Mouse (Mus musculus) midbrain, embryonic 11.5 days (tissue): ENCODE results near the gene Unc5c. TPM values are rescaled to one million over a fixed set of nuclear protein-coding genes. Genes with fewer than 3 reads are reported as not detected.

Experiments
- ATAC-seq: fragments of 200-750 bp; cut with Nextera tagmentation; 2 replicates; pipeline ENCODE4 v1.8.0; 2017; ENCODE audit warnings: moderate TSS enrichment, moderate library complexity; ENCODE audit not compliant: low FRiP score
- DNase-seq: peaks from one replicate; pipeline ENCODE4 v3.0.0; 2015; ENCODE audit warnings: low spot score; ENCODE audit errors: missing footprints
- H3K27ac ChIP-seq: fragments of 300-500 bp; sonication (generic); 2 replicates; pipeline ENCODE4 v1.5.1; 2014; ENCODE audit warnings: low read depth, low read length
- H3K27me3 ChIP-seq: fragments of 300-500 bp; sonication (generic); 2 replicates; pipeline ENCODE4 v1.6.1; 2014; ENCODE audit warnings: mild to moderate bottlenecking, low read length, moderate library complexity, mixed read lengths; ENCODE audit not compliant: control insufficient read depth, insufficient read depth
- H3K36me3 ChIP-seq: fragments of 300-500 bp; sonication (generic); 2 replicates; pipeline ENCODE4 v1.6.1; 2014; ENCODE audit warnings: mild to moderate bottlenecking, low read length, moderate library complexity, mixed read lengths; ENCODE audit not compliant: control insufficient read depth, insufficient read depth
- H3K4me1 ChIP-seq: fragments of 300-500 bp; sonication (generic); 2 replicates; pipeline ENCODE4 v1.6.1; 2014; ENCODE audit warnings: low read length; ENCODE audit not compliant: control insufficient read depth, insufficient read depth
- H3K4me2 ChIP-seq: fragments of 300-500 bp; sonication (generic); 2 replicates; pipeline ENCODE4 v1.6.1; 2014; ENCODE audit warnings: mild to moderate bottlenecking, moderate library complexity
- H3K4me3 ChIP-seq: fragments of 300-500 bp; sonication (generic); 2 replicates; pipeline ENCODE4 v1.5.1; 2014; ENCODE audit warnings: low read depth, low read length
- H3K9ac ChIP-seq: fragments of 300-500 bp; sonication (generic); 2 replicates; pipeline ENCODE4 v1.6.1; 2014; ENCODE audit warnings: low read length
- H3K9me3 ChIP-seq: fragments of 300-500 bp; sonication (generic); 2 replicates; pipeline ENCODE4 v1.6.1; 2016; ENCODE audit warnings: low read length; ENCODE audit not compliant: control insufficient read depth
- WGBS: fragments of 180-500 bp; shearing (Covaris S2); extraction: QIAGEN DNeasy Blood & Tissue Kit; methylation state at CpG from one replicate; pipeline ENCODE4 v1.1.7; 2014; 5-methylcytosine and 5-hydroxymethylcytosine counted together
- polyA plus RNA-seq: library from polyadenylated mRNA; unstranded; fragments of >200 nt; fragmentation: Nextera tagmentation; extraction: Ambion mirVana; gene quantifications from 2 replicates; pipeline ENCODE4 v1.2.1, GENCODE M21; 2014

Gene Unc5c
- polyA plus RNA-seq, 1 experiment from 2014 or later = 8.2 TPM

GRCm38 (mm10) chr3:141814776-141815175 lies 349.8 kb downstream of the Unc5c start:
- Histone ChIP-seq H3K4me1 (peaks cover 21% of the 10 kb centered on the region), H3K9me3 (no peaks in the 10 kb centered on the region), H3K27ac (no peak overlapping the region), H3K4me3 (no peak overlapping the region), H3K4me2 (no peak overlapping the region), H3K9ac (no peak overlapping the region), H3K27me3 (no peaks in the 10 kb centered on the region; the same call in 1 of the 2 replicates), H3K36me3 (no peaks in the 10 kb centered on the region)
- 50% methylated on average over 1 of the region's 1 CpGs for WGBS
- ATAC-seq (no peak), DNase-seq (no peak)

GRCm38 (mm10) chr3:141818615-141819312 lies 353.7 kb downstream of the Unc5c start:
- ATAC-seq (peak; percentile 82), DNase-seq (peak; percentile 91)
- peak overlapping the region; percentile 72 for H3K27ac ChIP-seq
- H3K36me3 ChIP-seq = no peaks in the 10 kb centered on the region
- peak overlapping the region; percentile 47; the same call in 1 of the 2 replicates for H3K9ac ChIP-seq
- no peaks in the 10 kb centered on the region; the same call in 1 of the 2 replicates for H3K27me3 ChIP-seq
- H3K4me2 ChIP-seq = peak overlapping the region; percentile 28
- no peaks in the 10 kb centered on the region for H3K9me3 ChIP-seq
- WGBS = 12% methylated on average over 3 of the region's 3 CpGs
- H3K4me3 ChIP-seq = peak overlapping the region; percentile 11; the same call in 1 of the 2 replicates
- peaks cover 17% of the 10 kb centered on the region for H3K4me1 ChIP-seq

- WGBS = 3% methylated on average over 13 of the region's 13 CpGs
- no peaks in the 10 kb centered on the region; the same call in 1 of the 2 replicates for H3K27me3 ChIP-seq
- peak overlapping the region; percentile 47; the same call in 1 of the 2 replicates for H3K9ac ChIP-seq
- H3K27ac ChIP-seq = peak overlapping the region; percentile 72
- peak overlapping the region; percentile 28 for H3K4me2 ChIP-seq
- DNase-seq (peak; percentile 96), ATAC-seq (peak; percentile 96)
- peak overlapping the region; percentile 11; the same call in 1 of the 2 replicates for H3K4me3 ChIP-seq
- H3K36me3 ChIP-seq = no peaks in the 10 kb centered on the region
- H3K4me1 ChIP-seq = peaks cover 17% of the 10 kb centered on the region
- no peaks in the 10 kb centered on the region for H3K9me3 ChIP-seq
These were observed 354.4 kb downstream of the Unc5c start for GRCm38 (mm10) chr3:141819331-141819941.

GRCm38 (mm10) chr3:141828301-141828700 lies 363.3 kb downstream of the Unc5c start:
- H3K4me1 ChIP-seq = no peaks in the 10 kb centered on the region
- DNase-seq = no peak
- H3K9ac ChIP-seq = no peak overlapping the region
- no peaks in the 10 kb centered on the region for H3K9me3 ChIP-seq
- no peaks in the 10 kb centered on the region for H3K27me3 ChIP-seq
- H3K27ac ChIP-seq = no peak overlapping the region
- no peak overlapping the region for H3K4me2 ChIP-seq
- 92% methylated on average over 5 of the region's 5 CpGs for WGBS
- ATAC-seq = no peak
- H3K36me3 ChIP-seq = no peaks in the 10 kb centered on the region
- H3K4me3 ChIP-seq = no peak overlapping the region

GRCm38 (mm10) chr3:141831135-141831534 lies 366.1 kb downstream of the Unc5c start:
- no peaks in the 10 kb centered on the region for H3K27me3 ChIP-seq
- H3K4me3 ChIP-seq = no peak overlapping the region
- no peaks in the 10 kb centered on the region for H3K4me1 ChIP-seq
- 23% methylated on average over 3 of the region's 3 CpGs for WGBS
- DNase-seq = peak; percentile 90
- H3K27ac ChIP-seq = no peak overlapping the region
- H3K9me3 ChIP-seq = no peaks in the 10 kb centered on the region
- H3K9ac ChIP-seq = no peak overlapping the region
- no peak overlapping the region for H3K4me2 ChIP-seq
- no peaks in the 10 kb centered on the region for H3K36me3 ChIP-seq
- ATAC-seq = peak; percentile 86

GRCm38 (mm10) chr3:141838864-141839263 lies 373.8 kb downstream of the Unc5c start:
- Histone ChIP-seq H3K36me3 (no peaks in the 10 kb centered on the region), H3K4me2 (no peak overlapping the region), H3K27ac (no peak overlapping the region), H3K27me3 (no peaks in the 10 kb centered on the region), H3K9ac (no peak overlapping the region), H3K4me3 (no peak overlapping the region), H3K9me3 (no peaks in the 10 kb centered on the region), H3K4me1 (no peaks in the 10 kb centered on the region)
- ATAC-seq (peak; percentile 41), DNase-seq (peak; percentile 86)
- WGBS = 38% methylated on average over 7 of the region's 7 CpGs

GRCm38 (mm10) chr3:141849206-141849605 lies 384.2 kb downstream of the Unc5c start:
- ATAC-seq = no peak

GRCm38 (mm10) chr3:141850141-141850540 lies 385.1 kb downstream of the Unc5c start:
- Histone ChIP-seq H3K27me3 (no peaks in the 10 kb centered on the region), H3K4me3 (no peak overlapping the region), H3K4me2 (no peak overlapping the region), H3K4me1 (no peaks in the 10 kb centered on the region), H3K9me3 (no peaks in the 10 kb centered on the region), H3K9ac (no peak overlapping the region), H3K27ac (no peak overlapping the region), H3K36me3 (no peaks in the 10 kb centered on the region)
- 74% methylated on average over 7 of the region's 7 CpGs for WGBS
- no peak for DNase-seq
- no peak for ATAC-seq

More at GRCm38 (mm10) chr3:141849206-141849605, 384.2 kb downstream of the Unc5c start:
- WGBS = 23% methylated on average over 1 of the region's 1 CpGs
- H3K4me3 ChIP-seq = no peak overlapping the region
- no peak for DNase-seq
- no peaks in the 10 kb centered on the region for H3K4me1 ChIP-seq
- H3K27me3 ChIP-seq = no peaks in the 10 kb centered on the region
- no peaks in the 10 kb centered on the region for H3K36me3 ChIP-seq
- no peak overlapping the region for H3K27ac ChIP-seq
- H3K4me2 ChIP-seq = no peak overlapping the region
- H3K9ac ChIP-seq = no peak overlapping the region
- no peaks in the 10 kb centered on the region for H3K9me3 ChIP-seq

- DNase-seq (no peak), ATAC-seq (no peak)
- Histone ChIP-seq H3K9me3 (no peaks in the 10 kb centered on the region), H3K4me1 (no peaks in the 10 kb centered on the region), H3K27ac (no peak overlapping the region), H3K4me3 (no peak overlapping the region), H3K4me2 (no peak overlapping the region), H3K27me3 (no peaks in the 10 kb centered on the region), H3K9ac (no peak overlapping the region), H3K36me3 (no peaks in the 10 kb centered on the region)
- WGBS = 81% methylated on average over 4 of the region's 4 CpGs
These were observed 389.3 kb downstream of the Unc5c start for GRCm38 (mm10) chr3:141854339-141854738.
